Mouse (Mus musculus): Measurements from ENCODE around the gene Npm3. TPM values are rescaled to one million over a fixed set of nuclear protein-coding genes. Genes with fewer than 3 reads are reported as not detected.

Gene Npm3
- total RNA-seq, 2 experiments from 2014 or later: 4.1 to 6.8 TPM

DNA sequence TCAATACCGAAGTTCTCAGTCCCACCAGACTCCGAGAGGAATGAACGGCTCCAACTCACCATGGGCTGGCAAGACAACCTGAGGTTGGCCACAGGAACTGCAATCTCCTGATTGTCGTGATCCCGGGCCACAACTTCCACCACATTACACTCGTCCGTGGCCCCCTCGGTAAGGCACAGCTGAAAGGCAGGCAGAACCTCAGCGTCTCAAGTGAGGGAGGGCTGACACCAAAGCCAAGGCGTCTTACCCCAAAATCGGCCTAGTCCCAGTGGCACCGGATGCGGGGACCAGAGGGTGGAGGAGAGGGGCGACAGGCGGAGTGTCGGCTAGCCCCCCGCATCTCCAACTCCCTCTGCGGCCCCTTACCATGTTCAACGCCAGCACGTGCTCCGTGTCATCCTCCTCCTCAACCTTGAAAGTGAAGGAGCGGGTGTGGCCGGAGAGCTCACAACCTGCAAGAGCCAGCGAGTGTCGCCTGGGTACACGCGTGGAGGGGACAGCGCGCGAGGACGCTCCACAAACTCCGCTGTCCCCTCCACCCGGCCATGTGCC is 624 bp downstream of the Npm3 start:
- intact Hi-C loops (cut with DNase I): loop anchor here (5.0 kb wide), 1 partner anchor 91 kb away; no protein-coding TSS in a partner anchor
- Histone ChIP-seq H3K4me3 (peak overlapping the region; percentile 75), H3K27ac (no peak overlapping the region)
- no peak for DNase-seq (ENCODE audit: extremely low spot score in 1 of 2, low spot score in 2 of 2)
- no peak for TF ChIP-seq CTCF (IDR thresholded peaks at IDR 0.05)

DNA sequence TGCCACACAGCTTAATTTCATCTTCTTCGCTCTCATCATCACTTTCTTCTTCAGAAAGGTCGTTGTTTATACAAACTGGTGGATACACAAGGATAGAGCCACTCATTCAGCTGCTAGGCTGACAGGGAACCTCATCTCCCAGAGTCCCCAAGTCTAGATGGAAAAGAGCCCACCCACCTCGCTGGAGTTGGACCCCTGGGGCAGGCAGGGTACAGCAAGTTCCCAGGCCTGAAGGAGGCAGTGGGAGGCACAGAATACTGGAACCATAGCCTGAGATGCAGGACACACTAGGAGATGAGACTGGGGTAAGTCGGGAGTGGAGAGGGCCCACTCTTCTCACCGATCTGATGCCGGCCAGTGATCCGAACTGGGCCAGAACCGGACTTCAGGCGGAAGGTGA is 1.2 kb downstream of the Npm3 start:
- no peak overlapping the region for H3K27ac ChIP-seq
- H3K4me3 ChIP-seq: peak overlapping the region; percentile 75; the same call in 1 of the 2 replicates
- intact Hi-C loops (cut with DNase I): loop anchor here (5.0 kb wide), 1 partner anchor 91 kb away; no protein-coding TSS in a partner anchor
- TF ChIP-seq CTCF (IDR thresholded peaks at IDR 0.05): no peak
- DNase-seq (ENCODE audit: extremely low spot score in 1 of 2, low spot score in 2 of 2): no peak

DNA sequence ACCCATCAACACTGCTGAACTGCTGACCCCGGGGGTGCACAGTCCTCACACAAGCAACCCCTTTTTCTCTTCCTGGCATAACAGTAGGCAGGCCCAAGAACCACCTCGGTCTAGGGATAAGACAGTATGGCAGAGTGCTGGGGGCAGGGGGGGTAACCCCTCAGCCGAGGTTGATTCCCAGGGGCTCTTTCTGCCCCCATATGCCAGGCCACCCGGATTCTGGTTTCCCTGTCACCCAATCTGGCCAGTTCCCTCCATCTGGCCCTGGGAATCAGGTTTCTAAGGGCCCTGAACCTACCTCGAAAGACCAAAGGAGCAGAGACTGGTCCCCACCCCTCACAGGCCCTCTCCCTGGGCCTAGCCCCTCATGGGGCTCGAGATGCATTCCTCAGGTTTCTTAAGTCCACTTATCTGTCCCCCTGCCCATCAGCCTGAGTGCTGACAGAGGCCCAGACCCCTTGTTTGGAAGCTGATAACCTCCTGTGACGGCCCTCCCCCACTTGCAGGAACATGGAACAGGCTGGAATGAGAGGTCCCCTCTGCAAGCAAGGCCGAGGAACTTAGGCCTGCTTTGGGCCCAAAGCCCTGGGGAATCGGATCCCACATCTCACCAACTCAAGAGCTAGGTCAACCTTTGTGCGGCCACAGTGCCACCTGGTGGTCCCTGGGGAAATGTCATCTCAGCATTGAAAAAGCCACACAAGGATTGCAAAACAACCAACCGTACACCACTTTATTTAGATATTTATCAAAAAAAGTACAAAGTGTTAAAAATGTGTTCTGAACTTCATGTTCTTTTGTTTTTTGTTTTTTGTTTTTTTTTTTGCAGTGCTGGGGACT is 2.1 kb downstream of the Npm3 start:
- peak; percentile 80 to 86 for DNase-seq (ENCODE audit: extremely low spot score in 1 of 2, low spot score in 2 of 2)
- Histone ChIP-seq H3K27ac (no peak overlapping the region), H3K4me3 (no peak overlapping the region)
- intact Hi-C loops (cut with DNase I): loop anchor here (2.0 to 5.0 kb wide), 3 partner anchors 90 to 526 kb away; no protein-coding TSS in a partner anchor
- TF ChIP-seq CTCF (IDR thresholded peaks at IDR 0.05): peak; percentile 80

DNA sequence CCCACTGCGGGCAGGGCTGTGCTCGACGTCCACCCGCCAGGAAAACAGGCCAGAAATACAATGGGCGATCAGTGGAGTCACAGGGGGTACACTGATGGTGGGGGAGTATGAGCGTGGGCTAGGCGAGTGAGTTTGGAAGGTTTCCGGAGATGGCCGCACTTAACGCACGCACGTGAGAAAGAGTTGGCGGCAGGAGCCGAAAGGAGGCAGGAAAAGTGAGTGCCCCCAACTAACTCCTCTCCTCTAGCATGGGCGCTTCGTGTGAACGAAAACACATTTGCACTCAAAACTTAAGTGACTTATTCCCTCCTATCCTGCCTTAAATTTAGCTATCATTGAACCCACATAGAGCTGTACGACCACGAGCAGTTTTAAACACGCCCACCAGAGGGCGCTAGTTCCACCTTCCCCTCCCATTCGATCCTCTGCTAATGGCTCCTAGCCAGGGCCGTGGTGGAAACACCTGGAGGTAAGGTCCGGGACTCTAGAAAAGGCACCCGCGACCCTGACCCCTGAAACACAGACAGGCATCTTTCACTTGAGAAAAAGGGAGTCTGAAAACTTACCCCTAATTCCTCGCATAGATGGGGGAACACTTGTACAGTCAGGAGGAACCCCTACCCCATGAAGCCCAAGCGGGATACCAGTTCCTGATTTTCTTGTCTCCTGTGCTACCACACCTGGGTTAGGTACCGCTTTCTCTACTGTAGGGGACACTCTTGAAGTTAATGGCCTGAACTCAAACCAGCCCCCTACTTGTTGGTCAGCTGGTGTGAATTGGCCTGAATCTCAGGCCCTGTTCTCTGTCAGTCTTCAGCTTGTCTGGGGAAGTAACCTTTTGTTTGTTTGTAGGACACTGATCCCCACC is 3.0 kb downstream of the Npm3 start:
- peak; percentile 87 for TF ChIP-seq CTCF (IDR thresholded peaks at IDR 0.05)
- intact Hi-C loops (cut with DNase I): loop anchor here (2.0 to 5.0 kb wide), 3 partner anchors 89 to 526 kb away; no protein-coding TSS in a partner anchor
- Histone ChIP-seq H3K4me3 (no peak overlapping the region), H3K27ac (no peak overlapping the region)
- DNase-seq (ENCODE audit: extremely low spot score in 1 of 2, low spot score in 2 of 2): peak; percentile 73 to 77

DNA sequence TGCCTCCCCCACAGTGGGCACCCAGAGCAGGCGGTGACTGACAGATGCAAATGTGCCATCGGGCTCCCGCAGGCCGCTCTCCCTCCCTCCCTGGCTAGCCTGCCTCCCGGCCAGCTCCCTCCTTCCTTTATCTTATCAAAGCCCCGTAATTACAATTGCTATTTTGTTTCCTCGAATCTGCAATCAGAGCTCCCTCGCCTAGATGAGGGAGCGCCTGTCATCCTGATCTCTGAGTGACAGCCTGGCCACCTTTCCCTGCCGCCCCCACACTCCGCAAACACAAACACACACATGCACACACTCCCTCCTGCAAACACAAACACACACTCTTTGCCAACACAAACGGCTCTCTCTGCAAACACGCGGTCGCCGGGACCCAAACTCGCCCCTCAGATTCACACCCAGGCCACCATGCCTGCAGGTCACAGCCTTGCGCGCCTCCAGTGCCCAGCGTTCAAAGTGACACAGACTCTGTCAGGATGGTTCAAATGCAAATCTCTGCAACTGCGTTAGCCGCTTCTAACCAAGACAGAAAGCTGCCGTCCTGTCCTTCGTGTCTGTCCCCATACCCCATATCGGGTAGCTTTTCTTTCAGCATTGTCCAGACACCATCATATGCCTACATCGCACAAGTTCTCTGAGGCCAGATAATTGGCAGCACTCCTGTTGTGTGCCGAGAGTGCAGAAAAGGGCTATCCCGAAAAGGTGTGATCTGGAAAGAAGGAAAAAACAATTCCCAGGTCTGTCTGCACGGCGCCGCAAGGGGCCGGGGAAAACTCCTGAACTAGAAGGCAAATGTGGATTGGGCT is 3.8 kb downstream of the Npm3 start:
- DNase-seq (ENCODE audit: extremely low spot score in 1 of 2, low spot score in 2 of 2): no peak
- no peak overlapping the region for H3K4me3 ChIP-seq
- no peak overlapping the region for H3K27ac ChIP-seq
- TF ChIP-seq CTCF (IDR thresholded peaks at IDR 0.05): no peak
- intact Hi-C loops (cut with DNase I): loop anchor here (2.0 to 5.0 kb wide), 3 partner anchors 88 to 525 kb away; no protein-coding TSS in a partner anchor

DNA sequence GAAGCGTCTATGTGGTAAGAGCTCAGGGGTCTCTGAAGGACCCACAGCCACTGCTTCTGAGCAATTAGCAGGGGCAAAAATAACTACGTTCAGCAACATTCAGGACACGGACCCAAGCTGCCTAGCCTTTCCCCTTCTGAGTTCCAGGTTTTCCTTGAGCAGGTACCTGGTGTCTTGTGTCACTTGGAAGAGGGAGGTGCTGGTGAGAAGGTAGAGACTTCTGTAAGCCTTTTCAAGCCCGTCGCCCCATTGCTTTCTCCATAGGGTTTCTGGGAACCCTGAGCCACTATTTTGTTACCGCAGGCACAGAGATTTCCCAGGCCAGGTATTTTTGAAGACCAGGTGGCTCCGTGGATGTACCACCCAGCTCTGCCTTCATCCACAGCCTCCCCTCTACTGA is 5.8 kb downstream of the Npm3 start:
- no peak for DNase-seq (ENCODE audit: extremely low spot score in 1 of 2, low spot score in 2 of 2)
- Histone ChIP-seq H3K4me3 (no peak overlapping the region), H3K27ac (no peak overlapping the region)
- no peak for TF ChIP-seq CTCF (IDR thresholded peaks at IDR 0.05)
- intact Hi-C loops (cut with DNase I): no loop called here

DNA sequence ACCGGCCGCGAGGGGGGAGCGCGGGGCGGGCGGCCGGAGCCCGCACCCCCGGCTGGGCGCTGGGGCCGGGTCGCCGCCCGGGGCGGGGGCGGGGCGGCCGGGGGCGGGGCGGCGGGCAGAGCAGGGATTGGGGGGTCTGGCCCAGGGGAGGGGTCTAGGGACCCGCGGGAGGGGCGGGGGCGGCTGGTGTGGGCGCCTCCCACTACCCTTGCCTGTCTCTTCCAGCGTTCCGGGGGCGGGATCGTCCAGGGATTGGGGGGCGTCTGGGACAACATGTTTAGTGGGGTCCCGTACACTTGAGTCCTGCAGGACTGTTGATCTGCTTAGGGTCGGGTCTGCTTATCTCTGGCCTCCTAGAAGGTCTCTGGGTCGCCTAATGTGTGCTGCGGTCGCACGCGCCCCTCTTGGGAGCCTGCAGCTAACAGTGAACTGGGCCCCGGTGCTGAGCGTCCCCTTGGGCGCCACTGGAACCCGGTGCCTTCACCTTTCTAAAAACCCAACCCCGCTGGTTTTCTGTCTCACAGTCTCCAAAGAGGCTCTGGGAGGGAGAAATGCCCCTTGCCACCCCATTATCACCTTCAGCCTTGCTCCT is 6.3 kb downstream of the Npm3 start:
- intact Hi-C loops (cut with DNase I): no loop called here
- no peak overlapping the region for H3K4me3 ChIP-seq

DNA sequence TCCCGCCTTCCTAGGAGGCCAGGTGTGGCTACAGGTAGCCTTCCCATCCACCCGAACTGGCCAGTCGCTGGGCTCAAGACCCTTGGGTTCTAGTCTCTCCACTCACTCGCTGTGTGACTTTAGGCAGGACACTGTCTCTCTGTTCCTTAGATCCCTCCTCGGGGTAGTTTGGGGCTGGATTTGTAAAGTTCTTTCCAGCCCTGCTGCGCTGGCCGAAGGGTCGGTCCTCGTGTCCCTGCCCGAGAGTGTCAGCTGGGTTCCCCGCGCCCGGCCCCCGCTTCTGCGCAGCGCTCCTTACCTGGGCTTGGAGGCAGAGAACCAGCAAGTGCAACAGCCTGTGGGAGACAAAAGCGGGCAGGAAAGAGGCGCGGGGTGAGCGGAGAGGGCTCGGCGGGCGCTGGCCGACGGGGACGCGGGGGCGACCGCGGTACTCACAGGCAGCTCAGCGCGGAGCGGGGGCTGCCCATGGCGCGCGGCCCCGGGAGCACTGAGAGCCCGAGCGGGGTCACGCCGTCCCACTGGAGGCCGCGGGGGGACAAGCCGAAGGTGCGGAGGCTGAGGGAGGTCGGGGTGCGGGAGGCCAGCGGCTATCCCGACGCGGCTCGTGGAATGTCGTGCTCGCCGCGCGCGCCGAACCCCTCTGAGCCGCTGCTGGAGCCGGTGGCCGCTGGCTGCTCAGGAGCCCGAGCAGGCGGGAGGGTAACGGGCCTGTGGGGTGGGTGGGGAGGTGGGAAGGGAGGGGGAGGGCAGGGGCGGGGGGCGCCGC is 7.0 kb downstream of the Npm3 start, which contains the start of gene Fgf8:
Gene Fgf8 (minus strand): TSS at position 698 of the 766 bp plus-strand sequence.
- no peak for TF ChIP-seq CTCF (IDR thresholded peaks at IDR 0.05)
- H3K4me3 ChIP-seq: peak within 1 kb of the TSS; percentile 34
- no peak within 1 kb of the TSS for H3K27ac ChIP-seq
- no peak for DNase-seq (ENCODE audit: extremely low spot score in 1 of 2, low spot score in 2 of 2)
- intact Hi-C loops (cut with DNase I): no loop called here

More for the DNA sequence above, 6.3 kb downstream of the Npm3 start:
- DNase-seq (ENCODE audit: extremely low spot score in 1 of 2, low spot score in 2 of 2): no peak
- TF ChIP-seq CTCF (IDR thresholded peaks at IDR 0.05): no peak
- H3K27ac ChIP-seq: no peak overlapping the region

DNA sequence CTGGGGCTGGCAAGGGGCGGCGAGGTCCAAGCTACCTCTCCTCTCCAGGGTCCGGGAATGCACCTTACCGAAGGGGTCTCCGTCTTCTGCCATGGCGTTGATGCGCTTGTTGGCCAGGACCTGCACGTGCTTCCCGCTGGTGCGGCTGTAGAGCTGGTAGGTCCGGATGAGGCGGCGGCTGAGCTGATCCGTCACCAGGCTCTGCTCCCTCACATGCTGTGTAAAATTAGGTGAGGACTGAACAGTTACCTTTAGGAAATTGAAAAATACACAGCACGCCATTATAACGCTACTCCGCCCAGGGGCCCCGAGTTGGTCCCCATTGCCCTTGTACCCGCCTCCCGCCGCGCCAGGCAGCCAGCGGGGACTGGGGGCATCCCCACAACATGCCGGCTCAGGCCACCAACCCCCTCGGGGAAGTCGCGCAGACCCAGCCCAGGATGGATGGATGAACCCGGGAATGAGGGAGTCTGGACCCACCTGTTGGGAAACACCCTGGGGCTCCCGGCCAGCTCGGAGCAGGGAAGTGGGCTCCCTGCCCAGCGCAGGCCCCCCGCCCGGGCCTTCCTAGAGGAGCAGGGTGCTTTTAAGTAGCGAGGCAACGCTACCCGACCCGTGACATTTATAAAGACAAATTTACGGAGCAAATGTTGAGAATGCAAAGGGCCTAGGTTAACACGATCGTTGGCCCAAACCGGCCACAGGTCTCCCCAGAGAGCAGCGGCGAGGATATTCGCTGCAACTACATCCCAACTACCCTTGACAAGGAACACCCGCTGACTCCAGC is 7.8 kb downstream of the Npm3 start:
- no peak for DNase-seq (ENCODE audit: extremely low spot score in 1 of 2, low spot score in 2 of 2)
- Histone ChIP-seq H3K27ac (no peak overlapping the region), H3K4me3 (no peak overlapping the region)
- no peak for TF ChIP-seq CTCF (IDR thresholded peaks at IDR 0.05)
- intact Hi-C loops (cut with DNase I): no loop called here
